Mouse (Mus musculus) heart, postnatal 14 days (tissue): ENCODE data around the gene Plxnc1. TPM values are rescaled to one million over a fixed set of nuclear protein-coding genes. Genes with fewer than 3 reads are reported as not detected.

Source experiments
- DNase-seq, 2 experiments: peaks; one replicate each; pipeline ENCODE4 v3.0.0; 2021 to 2022
- intact Hi-C: fragments of 180-260 bp; cut with DNase I; formaldehyde crosslinking; loops from one replicate; pipeline ENCODE4 v1.15.1; 2025
- total RNA-seq, 2 experiments: library from RNA; stranded (reverse); gene quantifications; 2 replicates each; pipeline ENCODE4 v1.2.3; 2021

The Plxnc1 gene
- total RNA-seq, 2 experiments from 2014 or later: 4.4 to 5.3 TPM

DNA sequence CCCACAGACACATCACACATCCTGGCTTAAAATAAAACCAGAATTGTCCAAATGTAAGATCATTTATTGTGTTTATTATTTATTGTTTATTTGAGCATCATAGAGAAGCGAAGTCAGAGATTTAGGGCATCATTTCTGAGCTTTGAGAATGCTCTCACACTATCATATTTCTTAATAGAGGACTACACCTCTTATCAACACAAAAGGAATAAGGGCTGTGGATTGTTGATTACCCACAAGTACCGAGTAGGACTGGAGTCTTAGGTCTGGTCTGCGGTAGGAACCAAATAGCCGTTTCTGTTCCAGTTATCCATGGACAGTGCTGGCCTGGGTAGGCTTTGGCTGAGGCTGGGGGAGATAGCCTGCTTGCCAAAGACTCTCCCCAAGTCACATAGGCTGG lies 20.2 kb downstream of the Plxnc1 start:
- intact Hi-C loops: no loop called here
- no peak for DNase-seq

DNA sequence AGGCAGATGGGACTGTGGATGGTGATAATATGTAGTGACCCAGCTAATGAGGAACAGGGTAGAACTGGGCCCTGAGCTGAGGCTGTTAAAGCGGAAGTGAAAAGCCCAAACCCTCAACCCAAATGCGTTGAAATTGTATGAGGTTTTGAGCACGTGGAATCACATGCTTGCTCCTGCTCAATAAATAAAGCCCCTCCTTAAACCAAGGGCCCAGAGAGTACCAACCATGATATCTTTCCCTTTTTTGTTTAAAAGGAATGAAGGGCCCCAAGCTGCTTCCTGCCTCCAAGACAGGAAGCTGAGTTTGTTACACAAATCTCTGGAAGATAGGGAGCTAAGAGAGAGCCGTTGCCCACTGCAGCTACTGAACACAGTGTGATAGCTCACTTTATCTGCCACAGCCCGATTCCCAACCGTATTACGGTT lies 21.3 kb downstream of the Plxnc1 start:
- intact Hi-C loops: no loop called here
- no peak for DNase-seq

DNA sequence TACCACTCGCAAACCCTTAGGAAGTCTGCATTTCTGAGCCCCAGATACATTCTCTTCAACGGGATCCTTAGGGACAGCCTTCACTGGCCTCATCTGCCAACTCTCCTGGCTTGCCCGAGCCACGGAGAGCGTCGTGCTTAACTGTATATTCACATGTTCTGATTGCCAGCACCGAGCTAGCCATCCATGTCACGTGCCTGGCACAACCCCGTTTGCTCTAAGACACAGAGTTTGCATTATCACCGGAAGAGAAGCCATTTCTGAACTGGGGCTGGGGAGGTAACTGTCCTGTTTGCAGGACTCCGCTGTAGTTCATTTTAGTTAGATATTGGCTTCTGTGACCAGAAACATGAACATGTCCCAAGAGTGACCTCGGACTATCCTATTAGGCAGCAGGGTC lies 21.8 kb downstream of the Plxnc1 start:
- intact Hi-C loops: no loop called here

DNA sequence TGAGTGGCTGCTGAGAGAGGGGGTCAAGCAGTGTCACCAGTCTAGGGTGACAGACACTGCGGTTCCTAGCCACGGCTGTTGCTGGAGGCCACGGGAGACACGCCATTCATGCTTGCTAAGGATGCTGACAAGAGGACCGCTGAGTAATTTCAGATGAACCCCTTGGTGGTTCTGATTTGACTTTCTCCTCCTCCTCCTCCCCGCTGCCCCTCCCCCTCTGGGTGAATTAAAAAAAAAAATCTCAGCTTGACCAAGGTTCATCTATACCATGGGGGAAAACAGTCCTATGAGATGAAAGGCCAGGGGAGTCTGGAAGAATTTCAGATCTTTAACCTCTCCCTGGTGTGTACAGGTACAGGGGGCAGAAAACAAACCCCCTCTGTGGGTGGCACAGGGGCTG lies 22.9 kb downstream of the Plxnc1 start:
- no peak for DNase-seq
- intact Hi-C loops: no loop called here

More for the DNA sequence above, 21.8 kb downstream of the Plxnc1 start:
- DNase-seq: no peak

DNA sequence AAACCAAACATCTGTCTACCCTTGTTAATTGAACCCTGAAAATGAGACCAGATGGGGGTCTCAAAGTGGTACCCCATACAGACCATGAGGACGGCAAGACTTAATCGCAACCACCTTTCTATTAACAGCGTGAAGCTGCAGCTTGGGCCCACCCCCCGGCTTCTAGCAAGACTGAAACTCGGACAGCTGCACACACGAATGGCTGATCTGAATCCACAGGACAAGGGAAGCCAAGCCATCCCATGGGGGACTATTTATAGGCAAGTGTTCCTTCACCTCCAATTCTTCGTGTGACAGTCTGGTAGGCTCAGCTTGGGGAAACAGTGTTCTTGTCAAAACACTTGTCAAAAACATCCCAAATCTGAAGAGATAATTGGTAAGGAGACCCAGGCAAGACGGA lies 24.1 kb downstream of the Plxnc1 start:
- no peak for DNase-seq
- intact Hi-C loops: no loop called here

DNA sequence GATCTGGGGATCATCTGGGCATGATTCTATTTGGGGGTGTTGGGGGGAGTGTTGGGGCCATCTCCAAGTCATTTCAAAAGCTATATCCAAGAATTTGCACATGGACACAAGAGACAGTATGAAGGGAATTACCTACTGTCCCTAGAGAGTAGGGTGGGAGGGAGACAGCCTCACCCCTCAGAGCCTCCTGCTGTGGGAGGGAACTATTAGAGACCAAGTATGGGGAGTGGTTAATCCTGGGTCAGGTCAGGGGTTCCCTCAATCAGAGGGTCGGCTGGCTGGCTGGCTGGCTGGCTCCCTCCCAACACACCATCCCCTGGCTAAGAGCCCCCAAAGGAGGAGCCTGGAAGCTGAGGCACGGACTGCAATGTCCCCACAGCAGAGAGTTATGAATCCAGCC lies 24.7 kb downstream of the Plxnc1 start:
- no peak for DNase-seq
- intact Hi-C loops: no loop called here

DNA sequence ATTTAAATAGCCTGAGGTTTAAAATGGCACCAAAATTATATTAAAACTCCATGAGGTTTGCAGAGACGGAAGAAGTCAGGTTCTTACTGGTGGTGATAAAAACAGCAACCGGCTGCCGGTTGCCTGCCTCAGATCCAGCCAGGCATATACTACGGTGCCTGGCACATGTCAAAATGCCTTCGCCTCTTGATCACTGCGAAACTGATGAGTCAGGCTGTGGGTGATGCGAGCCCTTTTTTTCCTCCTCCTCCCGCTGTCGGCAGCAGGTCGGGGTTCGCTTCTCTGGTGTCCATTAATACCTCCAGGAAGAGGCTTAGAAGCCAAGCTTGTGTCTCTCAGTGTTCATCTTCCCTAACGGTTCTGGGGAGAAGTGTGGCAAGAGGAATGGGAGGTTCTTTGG lies 25.1 kb downstream of the Plxnc1 start:
- peak in 1 of 2 experiments; percentile 30 for DNase-seq
- intact Hi-C loops: no loop called here

DNA sequence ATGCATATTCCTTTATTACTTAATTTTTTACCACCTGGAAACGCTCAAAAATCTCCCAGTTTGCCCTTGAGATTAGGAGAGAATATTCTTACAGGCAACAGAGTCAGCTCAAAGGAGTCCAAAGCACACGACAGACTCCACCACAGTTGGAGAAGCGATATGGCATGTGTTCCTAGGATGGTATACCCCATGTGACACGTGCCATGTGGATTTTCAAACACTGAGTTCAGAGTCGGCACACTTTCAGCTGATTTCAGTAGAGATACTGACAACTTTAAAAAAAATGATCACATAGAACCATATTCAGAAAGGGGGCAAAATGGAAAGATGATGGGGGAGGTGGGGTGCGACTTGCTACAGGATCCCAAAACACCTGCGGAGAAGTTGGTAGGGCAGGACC lies 26.0 kb downstream of the Plxnc1 start:
- no peak for DNase-seq
- intact Hi-C loops: no loop called here

DNA sequence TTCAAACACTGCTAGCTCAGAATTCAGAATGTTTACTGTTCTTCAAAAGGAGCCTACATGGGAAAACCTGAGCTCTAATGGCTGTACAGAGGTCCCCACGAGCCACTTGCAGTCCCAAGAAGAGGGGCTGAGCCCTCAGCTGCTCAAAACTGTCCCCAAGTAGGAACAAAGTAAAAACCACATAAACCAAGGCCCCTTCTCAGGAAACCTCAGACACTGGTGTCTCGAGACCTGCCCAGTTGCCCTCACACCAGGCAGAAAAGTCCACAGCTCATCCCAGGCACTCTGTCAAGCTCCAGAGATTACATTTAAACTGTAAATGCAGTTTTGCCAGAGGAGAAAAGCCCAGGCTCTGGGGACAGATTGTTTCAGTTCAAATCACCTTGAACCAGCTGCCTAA lies 26.6 kb downstream of the Plxnc1 start:
- no peak for DNase-seq
- intact Hi-C loops: no loop called here

DNA sequence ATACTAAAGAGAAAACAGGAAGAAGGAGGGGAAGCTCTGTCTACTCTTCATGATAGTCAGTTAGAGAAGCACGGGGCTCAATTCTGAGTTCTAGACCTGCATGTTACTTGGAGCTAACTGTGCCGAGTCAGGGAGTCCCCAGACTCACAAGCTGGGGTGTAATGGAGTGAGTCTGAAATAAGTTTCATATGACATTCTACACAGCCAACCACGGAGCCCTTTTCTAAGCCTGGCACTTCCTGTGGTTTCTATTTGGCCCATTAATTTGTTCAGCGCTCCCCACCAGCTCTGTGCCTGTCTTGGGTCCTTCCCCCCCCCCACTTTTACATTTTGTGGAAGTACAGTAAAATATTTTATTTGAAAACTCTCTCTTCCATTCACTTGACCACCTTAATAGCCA lies 27.3 kb downstream of the Plxnc1 start:
- DNase-seq: no peak
- intact Hi-C loops: no loop called here

DNA sequence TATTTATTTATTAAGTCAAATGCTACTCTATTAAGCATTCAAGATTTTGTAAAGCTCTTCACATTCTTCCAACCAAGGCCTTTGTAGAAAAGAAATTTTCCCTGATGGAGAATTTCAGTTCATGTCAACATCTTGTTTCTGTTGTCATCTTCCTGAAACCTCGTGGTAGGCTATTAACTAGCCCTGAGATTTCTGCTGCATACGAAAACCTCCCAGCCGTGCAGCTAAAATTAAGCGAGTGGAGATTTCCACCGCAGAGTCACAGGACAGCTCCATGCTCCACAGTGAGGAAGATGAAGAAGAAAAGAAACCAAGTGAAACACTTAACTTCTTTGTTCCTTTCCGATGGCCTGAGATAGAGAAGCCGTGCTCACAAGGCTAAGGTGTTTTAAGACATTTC lies 28.0 kb downstream of the Plxnc1 start:
- intact Hi-C loops: no loop called here
- no peak for DNase-seq

DNA sequence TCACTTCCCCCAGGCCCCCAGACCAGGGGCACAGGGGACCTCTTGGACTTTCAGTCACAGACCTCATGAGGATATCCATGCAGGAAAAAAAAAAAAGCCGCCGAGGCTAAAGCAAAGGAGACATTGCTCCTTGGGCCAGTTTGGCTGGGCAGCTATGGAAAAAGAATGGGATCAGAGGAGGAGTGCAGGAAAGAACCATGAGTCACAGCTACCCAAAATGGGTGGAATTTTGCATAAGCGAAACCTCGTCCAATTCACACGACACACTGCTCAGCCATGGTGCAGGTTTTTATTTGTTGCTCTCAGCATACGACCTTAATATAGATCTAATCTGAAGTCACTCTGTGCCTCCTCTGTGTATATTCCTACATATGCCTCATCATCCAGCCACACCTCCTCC lies 28.9 kb downstream of the Plxnc1 start:
- intact Hi-C loops: no loop called here
- DNase-seq: no peak

DNA sequence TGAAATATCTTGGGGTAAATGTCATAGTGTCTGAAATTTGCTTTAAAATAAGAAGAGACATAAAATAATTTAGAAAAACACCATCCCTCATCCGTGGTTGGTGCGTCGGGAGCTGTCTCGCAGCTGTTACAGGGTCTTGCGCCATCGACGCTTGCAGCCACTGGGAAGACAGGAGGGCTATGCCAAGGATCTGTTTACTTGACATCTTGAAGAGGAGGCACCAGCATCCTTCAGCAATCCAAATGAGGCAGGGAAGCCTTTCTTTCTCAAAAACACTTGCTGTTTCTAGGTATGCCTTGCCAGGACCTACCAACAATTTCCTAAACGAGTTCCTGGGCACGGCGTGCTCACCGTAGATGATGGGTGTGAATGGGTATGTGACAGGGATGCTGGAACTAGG lies 30.6 kb downstream of the Plxnc1 start:
- DNase-seq: no peak
- intact Hi-C loops: no loop called here

DNA sequence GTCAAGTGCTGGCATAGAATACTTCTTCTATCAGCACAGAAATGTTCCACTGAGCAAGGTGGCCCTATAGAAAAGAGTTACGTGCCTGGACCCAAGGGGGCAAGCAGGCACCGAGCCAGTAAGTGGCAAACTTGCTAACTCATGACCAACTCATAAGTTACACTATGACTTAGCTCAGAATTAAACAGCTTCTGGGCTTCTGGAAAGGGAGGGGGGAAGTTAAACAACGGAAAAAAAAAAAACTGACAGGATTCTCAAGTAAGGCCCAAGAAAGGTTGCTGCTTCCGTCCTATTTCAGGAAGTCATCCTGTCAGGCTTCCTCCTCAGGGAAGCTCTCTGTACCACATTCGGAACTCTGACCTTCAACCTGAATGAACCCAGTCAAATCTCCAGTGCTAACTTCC lies 31.3 kb downstream of the Plxnc1 start:
- intact Hi-C loops: no loop called here
- DNase-seq: no peak

DNA sequence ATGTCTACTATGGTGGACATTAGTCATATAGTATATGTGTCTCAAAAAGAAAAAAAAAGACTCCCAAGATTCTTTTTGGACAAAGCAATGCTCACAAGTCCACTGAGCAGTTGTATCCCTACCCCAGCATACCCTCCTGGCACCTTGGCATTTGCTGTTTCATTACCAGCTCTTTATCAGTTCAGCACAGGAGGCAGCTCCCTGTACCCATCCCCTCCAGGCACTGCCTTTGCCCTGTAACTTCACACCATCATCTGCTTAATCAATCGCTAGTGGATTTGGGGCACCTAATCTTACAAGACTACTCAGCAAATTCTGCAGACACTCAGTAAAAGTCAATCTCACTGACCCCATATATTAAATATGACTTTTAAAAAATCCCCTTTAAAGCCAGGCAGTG lies 32.1 kb downstream of the Plxnc1 start:
- no peak for DNase-seq
- intact Hi-C loops: no loop called here

DNA sequence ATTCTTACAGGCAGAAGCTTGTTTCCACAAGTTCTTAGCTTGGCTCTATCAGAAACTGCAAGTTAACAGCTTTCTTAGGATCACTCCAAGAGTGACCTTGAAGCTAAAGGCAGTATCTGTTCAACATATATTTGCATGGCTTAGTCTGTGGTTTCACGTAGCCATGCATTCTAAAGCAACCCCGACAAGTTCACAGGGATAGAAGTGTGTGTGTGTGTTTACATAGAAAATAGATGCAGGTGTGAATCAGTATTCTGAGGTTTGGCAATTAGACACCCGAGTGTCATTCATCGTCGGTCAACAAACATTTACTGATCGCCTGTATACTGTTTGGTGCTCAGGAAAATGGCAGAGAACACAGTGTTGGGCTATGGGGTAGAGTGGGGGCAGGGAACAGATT lies 33.5 kb downstream of the Plxnc1 start:
- no peak for DNase-seq
- intact Hi-C loops: no loop called here

DNA sequence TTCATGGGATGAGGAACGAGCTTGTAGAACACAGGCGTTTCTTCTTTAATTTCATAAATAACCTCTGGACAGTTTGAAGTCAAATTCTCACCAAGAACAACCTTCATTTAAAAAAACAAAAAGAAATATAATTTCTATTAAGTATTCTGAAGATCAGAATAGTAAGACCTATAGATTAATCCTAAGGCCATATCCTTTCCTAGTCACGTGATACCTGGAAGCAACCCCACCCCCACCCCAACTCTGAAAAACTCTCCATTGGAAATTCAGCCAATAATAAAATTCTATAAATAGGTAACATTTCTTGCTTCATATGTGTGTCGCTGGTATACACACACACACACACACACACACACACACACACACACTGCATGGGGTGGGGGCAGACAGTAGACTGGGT lies 34.1 kb downstream of the Plxnc1 start:
- DNase-seq: no peak
- intact Hi-C loops: no loop called here

DNA sequence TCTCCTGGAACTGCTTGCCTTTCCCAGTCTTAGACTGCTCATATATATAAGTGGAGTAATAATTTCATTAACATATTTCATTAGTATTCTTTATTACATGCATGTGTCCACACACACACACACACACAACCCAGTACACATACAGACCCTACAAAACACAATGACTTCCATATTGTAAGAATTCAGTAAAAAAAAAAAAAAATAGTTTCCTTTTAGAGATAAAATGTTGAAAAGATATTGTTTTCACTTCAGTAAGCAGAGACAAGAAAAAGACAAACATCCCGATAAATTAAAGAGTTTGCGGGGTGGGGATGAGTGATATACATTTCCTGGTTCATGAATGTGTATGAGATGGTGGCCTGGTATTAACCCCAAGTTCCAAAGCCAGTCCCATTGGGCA lies 34.8 kb downstream of the Plxnc1 start:
- intact Hi-C loops: no loop called here

DNA sequence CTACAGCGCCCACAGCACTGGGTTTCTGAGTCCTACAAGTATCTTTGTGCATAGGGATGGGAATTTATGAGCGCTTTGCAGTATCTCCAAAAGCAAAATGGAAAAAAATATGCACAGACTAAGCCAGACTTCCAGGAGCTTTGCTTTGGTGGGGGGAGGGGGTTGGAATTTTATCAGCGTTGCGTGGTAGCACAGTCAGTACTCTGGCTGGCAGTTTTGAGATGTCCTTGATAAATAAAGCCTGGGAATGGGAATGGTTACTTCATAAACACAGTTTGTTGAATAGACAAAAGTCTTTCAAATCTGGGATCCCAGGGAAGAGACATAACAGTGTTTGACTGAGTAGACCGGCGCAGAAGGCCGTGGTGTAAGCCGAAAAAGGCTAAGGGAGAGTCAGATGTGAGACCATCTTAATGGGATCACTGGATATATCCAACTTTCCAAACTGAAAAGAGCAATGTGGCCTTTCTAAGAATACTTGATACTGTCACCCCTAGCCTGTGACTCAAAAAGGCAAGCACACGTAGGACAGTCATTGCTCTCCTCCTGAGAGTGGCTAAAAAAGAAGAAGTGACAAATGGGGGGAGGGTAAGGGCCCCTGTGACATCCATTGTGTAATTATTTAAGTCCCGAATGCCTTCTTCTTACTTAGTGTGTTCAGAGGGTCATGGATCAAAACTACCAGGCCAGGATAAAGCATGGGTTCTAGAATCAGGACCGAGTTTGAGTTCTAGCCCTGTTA lies 35.5 kb downstream of the Plxnc1 start:
- no peak for DNase-seq
- intact Hi-C loops: no loop called here

More for the DNA sequence above, 34.8 kb downstream of the Plxnc1 start:
- no peak for DNase-seq

DNA sequence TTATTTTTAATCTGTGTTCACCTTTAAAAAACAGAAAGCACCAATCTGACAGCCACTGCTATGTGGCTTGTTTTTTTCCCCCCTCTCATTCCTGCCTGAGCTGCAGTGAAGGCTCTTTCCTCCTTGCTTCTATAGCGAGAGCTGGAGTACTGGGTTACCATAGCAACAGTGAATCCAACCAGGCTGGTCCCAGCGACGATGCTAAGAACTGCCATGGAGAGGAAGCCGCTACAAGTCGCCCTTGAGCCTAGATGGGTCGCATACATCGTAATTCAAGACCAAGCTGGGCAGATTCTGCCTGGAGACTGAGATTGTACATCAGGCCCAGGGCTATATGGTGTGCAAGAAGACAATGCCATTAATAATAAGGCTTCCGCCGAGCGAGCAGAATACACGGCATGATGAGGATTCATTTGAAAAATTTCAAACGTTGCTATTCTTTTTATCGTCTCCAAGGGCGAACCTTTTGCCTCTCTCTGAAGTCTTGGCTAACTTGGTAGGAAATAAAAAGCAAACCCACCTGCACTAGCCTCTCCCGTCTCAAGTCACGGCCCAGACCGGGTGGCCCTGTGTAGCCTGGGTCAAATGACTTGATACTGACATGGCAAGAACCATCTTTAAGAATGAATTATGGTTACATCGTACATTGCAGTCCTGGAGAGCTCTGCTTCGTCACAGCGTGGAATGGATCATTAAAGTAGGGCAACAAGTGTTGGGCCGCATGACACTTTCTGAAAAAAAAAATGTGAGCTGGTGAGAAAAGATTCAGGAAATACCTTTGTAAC lies 38.8 kb downstream of the Plxnc1 start:
- intact Hi-C loops: no loop called here
- no peak for DNase-seq

DNA sequence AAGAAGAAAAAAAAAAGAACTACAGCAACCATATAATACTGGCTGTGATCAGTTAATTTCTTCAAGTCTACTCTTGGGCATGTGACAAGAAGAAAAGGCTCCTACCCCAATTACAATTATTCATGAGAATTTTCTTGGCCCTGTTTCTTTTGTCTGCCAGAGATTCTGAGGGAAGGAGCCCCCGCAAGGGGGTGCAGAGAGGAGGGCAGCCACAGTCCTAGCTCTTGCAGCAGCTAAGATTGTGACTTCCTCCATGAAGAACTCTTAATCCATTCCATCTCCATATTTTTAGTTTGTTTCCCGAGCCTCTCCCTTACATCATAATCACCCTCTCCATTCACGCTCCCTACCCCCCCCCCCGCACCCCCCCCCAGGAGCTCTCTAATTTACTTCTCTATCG lies 39.4 kb downstream of the Plxnc1 start:
- no peak for DNase-seq
- intact Hi-C loops: no loop called here

DNA sequence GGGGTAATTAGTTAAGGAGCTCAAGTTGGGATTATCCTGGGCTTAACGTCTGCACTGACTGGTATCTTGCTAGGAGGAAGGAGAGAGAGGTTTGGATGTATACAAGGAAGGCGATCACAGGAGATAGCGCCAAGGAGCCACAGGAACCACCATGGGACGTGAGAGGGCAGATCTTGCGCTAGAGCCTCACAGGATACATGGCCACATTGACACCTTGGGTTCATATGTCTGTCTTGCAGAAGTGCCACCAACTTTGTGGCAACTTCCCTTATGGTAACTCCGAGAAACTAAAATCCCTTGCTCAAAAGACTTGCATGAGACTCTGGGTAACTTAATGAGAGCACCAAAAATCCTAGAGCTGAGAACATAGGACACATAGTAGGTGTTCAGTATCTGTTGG lies 47.7 kb downstream of the Plxnc1 start:
- intact Hi-C loops: no loop called here
- DNase-seq: no peak
